In the genomic region with DNA sequence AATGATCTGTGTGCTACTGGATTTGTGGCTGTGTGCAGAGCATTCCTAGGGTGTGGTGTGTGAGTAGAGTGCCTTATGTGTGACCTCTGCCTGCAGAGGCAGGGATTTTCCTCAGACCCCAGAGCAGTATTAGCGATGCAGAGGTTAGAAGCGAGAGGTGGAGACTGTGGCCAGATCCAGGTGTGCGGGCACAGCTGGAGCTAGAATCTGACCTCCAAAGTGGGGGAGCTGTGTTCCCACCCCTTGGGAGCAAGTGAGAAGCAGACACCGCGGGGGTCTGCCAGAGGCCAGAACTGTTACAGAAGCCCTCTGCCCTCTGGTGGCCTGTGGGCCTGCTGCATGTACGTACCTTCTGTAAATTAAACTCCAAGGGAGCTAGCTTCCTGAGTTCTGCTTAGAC, we compare ENCODE assay signal across 9 mouse cellular contexts. TPM values are rescaled to one million over a fixed set of nuclear protein-coding genes. Genes with fewer than 3 reads are reported as not detected.
DNase-seq lines count a peak whose midpoint lies in the region; ATAC-seq and TF ChIP-seq lines count a peak whose summit lies in the region.
"Had no signal": no experiment of that assay in that cellular context is flagged by ENCODE, and none has a peak within 500 bp of the region (broad histone marks: within the 10 kb centered on the region; RNA-seq: fewer than 3 reads in every experiment).

No protein-coding gene starts in this region.

- no peak overlapping the region for H3K4me3 ChIP-seq in kidney, postnatal 0 days (replicated peaks; ENCODE audit: low read depth, low read length)
- no peak overlapping the region for H3K4me3 ChIP-seq in kidney, adult 2 months (ENCODE audit: insufficient read depth, low read depth, low read length)
- no peak overlapping the region for H3K4me3 ChIP-seq in neural tube, embryonic 12.5 days
- H3K4me3 ChIP-seq: embryonic facial prominence, embryonic 13.5 days had no signal

- no peaks in the 10 kb centered on the region for H3K36me3 ChIP-seq in kidney, postnatal 0 days (ENCODE audit: insufficient read depth, low read length)
- H3K36me3 ChIP-seq in kidney, adult 2 months (ENCODE audit: control insufficient read depth, insufficient read depth, low read length) = no peaks in the 10 kb centered on the region
- no peaks in the 10 kb centered on the region for H3K36me3 ChIP-seq in neural tube, embryonic 12.5 days
- H3K36me3 ChIP-seq: embryonic facial prominence, embryonic 13.5 days had no signal

- no peak overlapping the region for H3K9ac ChIP-seq in kidney, postnatal 0 days (ENCODE audit: low read depth, low read length)
- H3K9ac ChIP-seq in neural tube, embryonic 12.5 days = no peak overlapping the region
- H3K9ac ChIP-seq: embryonic facial prominence, embryonic 13.5 days had no signal

- H3K9me3 ChIP-seq in kidney, postnatal 0 days (replicated peaks; ENCODE audit: low read length) = no peaks in the 10 kb centered on the region
- no peaks in the 10 kb centered on the region for H3K9me3 ChIP-seq in neural tube, embryonic 12.5 days
- H3K9me3 ChIP-seq: embryonic facial prominence, embryonic 13.5 days had no signal

- H3K4me1 ChIP-seq in kidney, postnatal 0 days (replicated peaks; ENCODE audit: insufficient read depth, low read length) = no peaks in the 10 kb centered on the region
- H3K4me1 ChIP-seq in kidney, adult 2 months (ENCODE audit: control insufficient read depth, insufficient read depth, low read length) = no peaks in the 10 kb centered on the region
- H3K4me1 ChIP-seq in neural tube, embryonic 12.5 days = no peaks in the 10 kb centered on the region

- H3K27ac ChIP-seq in kidney, postnatal 0 days = no peak overlapping the region
- no peak overlapping the region for H3K27ac ChIP-seq in kidney, adult 2 months (ENCODE audit: insufficient read depth, low read depth, low read length)
- H3K27ac ChIP-seq in neural tube, embryonic 12.5 days = no peak overlapping the region
- H3K27ac ChIP-seq: embryonic facial prominence, embryonic 13.5 days had no signal

- TF ChIP-seq POLR2A in kidney, adult 2 months (IDR thresholded peaks at IDR 0.05; ENCODE audit: low read depth, low read length) = no peak

- H3K27me3 ChIP-seq in kidney, postnatal 0 days (ENCODE audit: insufficient read depth, low read length) = no peaks in the 10 kb centered on the region
- H3K27me3 ChIP-seq in kidney, adult 2 months (replicated peaks; ENCODE audit: control insufficient read depth, insufficient read depth, low read length) = no peaks in the 10 kb centered on the region
- no peaks in the 10 kb centered on the region for H3K27me3 ChIP-seq in neural tube, embryonic 12.5 days (replicated peaks)
- H3K27me3 ChIP-seq: embryonic facial prominence, embryonic 13.5 days had no signal

- H3K4me2 ChIP-seq in kidney, postnatal 0 days (ENCODE audit: low read length) = no peak overlapping the region
- H3K4me2 ChIP-seq in neural tube, embryonic 12.5 days (replicated peaks) = no peak overlapping the region
- H3K4me2 ChIP-seq: embryonic facial prominence, embryonic 13.5 days had no signal

- TF ChIP-seq CTCF in kidney, postnatal 0 days (IDR thresholded peaks at IDR 0.05; ENCODE audit: low read depth) = peak; percentile 67
- TF ChIP-seq CTCF in kidney, adult 2 months (conservative IDR thresholded peaks at IDR 0.05; ENCODE audit: insufficient read depth, insufficient read length, low read depth, low read length) = no peak

- WGBS in kidney, postnatal 0 days = 23% methylated on average over 6 of the region's 6 CpGs
- 47% methylated on average over 6 of the region's 6 CpGs for WGBS in kidney, adult 2 months
- 23% methylated on average over 6 of the region's 6 CpGs for WGBS in neural tube, embryonic 12.5 days

- 0 out of 2 replicates have a peak, but pooled peaks have one; percentile 26 for ATAC-seq in kidney, postnatal 0 days (replicated peaks; ENCODE audit: low FRiP score, low read depth)
- ATAC-seq in neural tube, embryonic 12.5 days (ENCODE audit: low FRiP score, low read depth) = peak; percentile 35; the same call in 1 of the 2 replicates

- DNase-seq in kidney, postnatal 0 days (ENCODE audit: low spot score) = peak; percentile 63
- DNase-seq in kidney, adult 2 months = no peak
- DNase-seq in ES-CJ7 (ENCODE audit: low read depth, low spot score) = peak; percentile 83
- DNase-seq in embryo, embryonic 9.5 days (ENCODE audit: extremely low spot score) = peak; percentile 38
- DNase-seq in right cerebral cortex, postnatal 14 days = no peak
- no peak for DNase-seq in frontal cortex, postnatal 36 days (ENCODE audit: low spot score in 2 of 2)
- DNase-seq in layer of hippocampus, postnatal 14 days (ENCODE audit: low spot score in 2 of 2) = no peak

RNA-seq across cellular contexts. Expression of gene Arhgap30, which starts 1.7 kb away (rescaled TPM):
- 0.83 and 0.99 TPM in 2 replicates for polyA plus RNA-seq in kidney, postnatal 0 days (2015; fragmentation: Nextera tagmentation; extraction: Ambion mirVana)
- polyA plus RNA-seq in kidney, adult 2 months (2012; rRNA removed) = 1.6 and 4.8 TPM in 2 replicates
- polyA plus RNA-seq in neural tube, embryonic 12.5 days (2016; fragmentation: Nextera tagmentation; extraction: Ambion mirVana) = 1.0 and 1.1 TPM in 2 replicates
- 1 to 10 TPM; 2.1 to 2.4 TPM for total RNA-seq in layer of hippocampus, postnatal 14 days (2021)

RNA-seq across cellular contexts. Expression of gene Nectin4, which starts 17.2 kb away (rescaled TPM):
- polyA plus RNA-seq in kidney, postnatal 0 days (2015; fragmentation: Nextera tagmentation; extraction: Ambion mirVana) = 3.7 and 3.8 TPM in 2 replicates
- 2.3 TPM in 2 replicates for polyA plus RNA-seq in kidney, adult 2 months (2012; rRNA removed)
- 1.2 and 1.8 TPM in 2 replicates for polyA plus RNA-seq in neural tube, embryonic 12.5 days (2016; fragmentation: Nextera tagmentation; extraction: Ambion mirVana)
- 1 to 10 TPM; 2.1 to 3.1 TPM for total RNA-seq in layer of hippocampus, postnatal 14 days (2021)

RNA-seq across cellular contexts. Expression of gene Usf1, which starts 24.0 kb away (rescaled TPM):
- 64.0 and 73.0 TPM in 2 replicates for polyA plus RNA-seq in kidney, postnatal 0 days (2015; fragmentation: Nextera tagmentation; extraction: Ambion mirVana)
- polyA plus RNA-seq in kidney, adult 2 months (2012; rRNA removed) = 56.8 and 59.0 TPM in 2 replicates
- 176 and 178 TPM in 2 replicates for polyA plus RNA-seq in neural tube, embryonic 12.5 days (2016; fragmentation: Nextera tagmentation; extraction: Ambion mirVana)
- 100 to 1,000 TPM; 129 to 135 TPM for total RNA-seq in layer of hippocampus, postnatal 14 days (2021)

RNA-seq across cellular contexts. Expression of gene Klhdc9, which starts 26.5 kb away (rescaled TPM):
- polyA plus RNA-seq in kidney, postnatal 0 days (2015; fragmentation: Nextera tagmentation; extraction: Ambion mirVana) = 5.7 and 6.4 TPM in 2 replicates
- 6.9 and 7.1 TPM in 2 replicates for polyA plus RNA-seq in kidney, adult 2 months (2012; rRNA removed)
- 2.1 and 2.6 TPM in 2 replicates for polyA plus RNA-seq in neural tube, embryonic 12.5 days (2016; fragmentation: Nextera tagmentation; extraction: Ambion mirVana)
- 1 to 10 TPM; 6.8 to 7.4 TPM for total RNA-seq in layer of hippocampus, postnatal 14 days (2021)

RNA-seq across cellular contexts. Expression of gene Tstd1, which starts 31.6 kb away (rescaled TPM):
- 3.6 and 4.8 TPM in 2 replicates for polyA plus RNA-seq in kidney, postnatal 0 days (2015; fragmentation: Nextera tagmentation; extraction: Ambion mirVana)
- polyA plus RNA-seq in kidney, adult 2 months (2012; rRNA removed) = 77.3 and 79.7 TPM in 2 replicates
- polyA plus RNA-seq in neural tube, embryonic 12.5 days (2016; fragmentation: Nextera tagmentation; extraction: Ambion mirVana) = 9.2 and 10.3 TPM in 2 replicates
- 1 to 10 TPM; 2.6 to 2.9 TPM for total RNA-seq in layer of hippocampus, postnatal 14 days (2021)

Comparison
In these comparisons a context has a peak if more than half of its experiments do, and no peak if none do; other contexts are left out.
1. DNase-seq: peak in kidney, postnatal 0 days (single experiment), ES-CJ7 (single experiment) and embryo, embryonic 9.5 days (single experiment); none in kidney, adult 2 months (single experiment), right cerebral cortex, postnatal 14 days (single experiment), frontal cortex, postnatal 36 days (0 of 2) and layer of hippocampus, postnatal 14 days (0 of 2).